Mouse (Mus musculus): ENCODE measurements around the gene Cytl1. TPM values are rescaled to one million over a fixed set of nuclear protein-coding genes. Genes with fewer than 3 reads are reported as not detected.

Gene Cytl1
- not detected for polyA plus RNA-seq (2017; shearing (Covaris generic))

DNA sequence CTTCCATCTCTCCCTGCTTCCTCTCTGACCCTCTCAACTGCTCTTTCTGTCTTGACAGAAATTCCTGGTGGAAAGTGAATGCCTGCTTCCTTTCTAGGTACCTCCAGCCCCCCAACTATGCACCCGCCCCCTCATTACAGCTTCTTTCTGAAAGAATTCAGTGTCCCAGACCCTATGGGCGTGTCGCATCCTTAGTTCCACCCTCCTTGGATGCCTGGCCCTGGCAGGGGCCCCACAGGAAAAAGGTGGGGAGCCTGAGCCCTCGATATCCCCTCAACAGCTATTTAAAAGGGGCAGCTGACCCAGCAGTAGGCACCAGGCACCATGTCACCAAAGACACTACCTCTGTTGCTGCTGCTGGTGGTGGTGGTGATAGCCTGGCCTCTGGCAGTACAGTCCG lies at the start of gene Cytl1:
Gene Cytl1 (plus strand): TSS at position 296 of the 400 bp plus-strand sequence.

DNA sequence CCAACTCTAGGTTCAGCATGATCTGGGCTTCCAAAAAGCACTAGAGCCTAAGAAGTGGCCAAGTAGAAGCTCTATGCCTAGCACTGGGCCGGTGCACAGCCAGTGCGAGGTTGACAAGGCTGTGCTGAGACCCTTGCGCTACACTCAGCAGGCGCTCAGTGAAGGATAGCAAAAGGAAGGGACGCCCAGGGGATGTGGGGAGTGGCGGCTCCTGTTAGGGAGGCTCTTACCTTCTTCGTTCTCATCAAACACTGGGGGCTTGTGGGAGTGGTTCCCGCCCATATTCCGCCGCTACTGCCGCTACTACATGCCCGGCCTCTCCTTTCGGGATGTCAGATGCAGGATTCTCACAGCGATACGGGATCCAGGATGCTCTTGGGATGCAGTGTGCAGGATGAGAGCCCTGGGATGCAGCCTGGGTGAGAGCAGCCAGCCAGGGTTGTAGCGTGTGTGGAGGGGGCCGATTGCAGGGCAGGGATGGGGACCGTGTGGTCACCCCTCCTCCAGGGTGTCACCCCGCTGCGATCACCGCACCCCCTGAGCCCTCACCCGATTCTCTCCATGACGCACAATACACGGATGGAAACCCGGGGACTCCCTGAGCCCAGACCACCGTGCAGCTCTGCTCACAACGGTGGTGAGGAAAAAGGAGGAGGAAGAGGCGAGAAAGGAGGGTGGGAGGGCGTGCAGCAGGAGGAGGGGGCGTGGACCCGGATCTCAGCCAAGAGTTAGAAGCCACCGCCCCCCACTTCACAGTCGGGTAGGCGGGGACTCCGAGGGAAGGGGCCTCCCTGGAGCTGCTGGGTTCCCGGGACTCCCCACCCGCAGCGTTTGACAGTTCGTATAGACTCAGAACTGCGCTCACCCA lies 18.6 kb upstream of the Cytl1 start, which contains the start of gene Stk32b:
Gene Stk32b (minus strand): TSS at position 667 of the 868 bp plus-strand sequence.

Other genes starting within 250 kb of the Cytl1 start
- gene Stk32b, start 18.3 kb upstream of the Cytl1 start, polyA plus RNA-seq (2017; shearing (Covaris generic)), result not detected
- not detected for gene Msx1, start 89.1 kb downstream of the Cytl1 start, polyA plus RNA-seq (2017; shearing (Covaris generic))